Mouse (Mus musculus): ENCODE data around the gene Sox9.

DNA sequence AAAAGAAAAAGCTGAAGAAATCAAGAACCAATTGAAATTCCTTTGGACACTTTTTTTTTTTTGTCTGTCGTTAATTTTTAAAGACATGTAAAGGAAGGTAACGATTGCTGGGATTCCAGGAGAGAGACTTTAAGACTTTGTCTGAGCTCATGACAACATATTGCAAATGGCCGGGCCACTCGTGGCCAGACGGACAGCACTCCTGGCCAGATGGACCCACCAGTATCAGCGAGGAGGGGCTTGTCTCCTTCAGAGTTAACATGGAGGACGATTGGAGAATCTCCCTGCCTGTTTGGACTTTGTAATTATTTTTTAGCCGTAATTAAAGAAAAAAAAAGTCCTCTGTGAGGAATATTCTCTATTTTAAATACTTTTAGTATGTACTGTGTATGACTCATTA, 3.6 kb downstream of the Sox9 start:
- TF ChIP-seq CTCF (IDR thresholded peaks at IDR 0.05; ENCODE audit: extremely low read depth, insufficient read depth, low read length) (no peak), POLR2A (IDR thresholded peaks at IDR 0.05; ENCODE audit: extremely low read depth, insufficient read depth, low read length) (no peak)

All from cortical plate, adult 2 months (tissue).